Mouse (Mus musculus) G1E (cell line): ENCODE data around the gene Avpr2.

Experiments used
- CTCF ChIP-seq: IDR thresholded peaks from 2 replicates; pipeline ENCODE4 v1.5.1; 2012; ENCODE audit warnings: low read depth, low read length, inconsistent platforms, mixed read lengths
- GATA1 ChIP-seq: IDR thresholded peaks from 2 replicates; pipeline ENCODE4 v1.6.1; 2012; ENCODE audit warnings: borderline replicate concordance, low read length, inconsistent platforms, mixed read lengths
- GATA2 ChIP-seq: IDR thresholded peaks from 2 replicates; pipeline ENCODE4 v1.6.1; 2012; ENCODE audit warnings: low read depth, low read length, inconsistent platforms, borderline replicate concordance
- POLR2AphosphoS5 ChIP-seq: IDR thresholded peaks from 2 replicates; pipeline ENCODE4 v1.6.1; 2012; ENCODE audit warnings: low read depth, low read length, inconsistent platforms; ENCODE audit not compliant: insufficient replicate concordance
- TAL1 ChIP-seq: conservative IDR thresholded peaks from 2 replicates; pipeline ENCODE4 v1.6.1; 2012; ENCODE audit warnings: low read depth, low read length, inconsistent platforms, mixed read lengths

DNA sequence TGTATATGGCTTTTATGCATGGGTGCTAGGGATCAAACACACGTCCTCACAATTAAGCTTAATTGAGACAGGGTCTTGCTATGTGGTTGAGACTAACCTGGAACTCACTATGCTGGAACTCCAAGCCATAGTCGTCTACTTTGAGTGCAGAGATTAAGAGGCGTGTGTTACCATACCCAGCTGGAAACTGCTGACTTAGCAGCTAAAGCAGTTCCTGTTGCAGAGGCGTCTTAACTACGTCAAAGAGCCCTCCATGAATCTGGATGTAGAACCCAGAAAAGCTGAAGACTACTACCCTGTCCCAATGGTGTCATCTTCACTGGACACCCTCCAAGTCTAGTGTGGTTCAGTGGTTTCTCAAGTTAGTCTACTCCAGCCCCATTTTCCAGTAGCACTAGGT, 26.7 kb downstream of the Avpr2 start:
- TF ChIP-seq CTCF = no peak
- TF ChIP-seq GATA1 = no peak
- TF ChIP-seq GATA2 = no peak
- TF ChIP-seq TAL1 = no peak
- TF ChIP-seq POLR2AphosphoS5 = no peak
